Mouse (Mus musculus) neutrophil, adult 5-6 weeks (primary cell): Measurements from ENCODE around the gene Ankk1. TPM values are rescaled to one million over a fixed set of nuclear protein-coding genes. Genes with fewer than 3 reads are reported as not detected.

Experiments
- ATAC-seq: fragments of 151-379, 151-347 bp; 2 replicates; pipeline ENCODE4 v1.8.0; 2017; ENCODE audit warnings: mild to moderate bottlenecking, moderate TSS enrichment; ENCODE audit not compliant: insufficient number of reproducible peaks, poor library complexity, low FRiP score, severe bottlenecking; ENCODE audit errors: extremely low read depth
- total RNA-seq: library from RNA; stranded (forward); fragments of 200-1000 nt; gene quantifications from 2 replicates; pipeline ENCODE4 v1.2.3, GENCODE M21; 2017

Ankk1 gene
- total RNA-seq: 0.93 TPM in 1 of 2 replicates, not detected in the other

DNA sequence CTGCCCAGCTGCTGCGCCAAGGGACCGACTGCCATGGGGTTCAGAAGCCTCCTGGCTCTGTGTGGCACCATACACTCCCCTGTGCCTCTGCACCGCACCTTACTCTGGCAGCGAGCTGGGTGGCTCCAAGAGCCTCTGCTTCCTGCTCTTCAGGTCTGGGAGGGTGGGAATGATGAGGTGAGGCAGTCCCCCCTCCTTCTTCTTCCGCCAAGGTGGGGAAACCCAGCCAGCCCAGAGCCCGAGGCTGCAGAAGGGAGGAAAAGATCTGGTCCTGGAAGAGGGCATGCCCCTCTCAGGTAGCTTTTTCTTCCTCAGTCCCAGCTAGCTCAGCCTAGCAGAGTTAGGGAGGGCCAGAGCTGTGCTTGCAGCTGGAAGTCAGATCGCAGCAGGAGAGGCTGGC, at the start of gene Ankk1:
Gene Ankk1 (minus strand): TSS at position 101 of the 400 bp plus-strand sequence.
- no peak for ATAC-seq

DNA sequence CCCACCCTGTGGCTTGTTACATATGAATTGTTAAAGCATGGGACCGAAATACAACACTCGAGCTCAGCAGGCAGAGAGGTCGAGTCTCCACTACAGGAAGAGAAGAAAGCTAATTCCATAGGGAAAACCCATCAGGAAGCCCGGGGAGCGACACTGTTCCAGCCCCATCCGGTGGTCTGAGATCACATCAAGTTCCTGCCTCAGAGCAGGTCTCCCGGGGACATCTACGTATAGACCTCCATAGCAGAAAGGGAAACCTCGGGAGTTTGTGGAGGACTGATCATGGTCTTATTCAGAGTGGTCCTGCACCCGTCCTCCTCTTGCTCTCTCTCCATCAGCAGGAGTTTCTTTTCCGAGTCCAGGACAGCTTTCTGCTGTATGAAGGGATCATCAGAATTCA, 45.3 kb upstream of the Ankk1 start:
- no peak for ATAC-seq

- no peak for ATAC-seq
These were observed 44.1 kb upstream of the Ankk1 start for GRCm38 (mm10) chr9:49470946-49471345.

GRCm38 (mm10) chr9:49470006-49470405, 43.2 kb upstream of the Ankk1 start:
- no peak for ATAC-seq

DNA sequence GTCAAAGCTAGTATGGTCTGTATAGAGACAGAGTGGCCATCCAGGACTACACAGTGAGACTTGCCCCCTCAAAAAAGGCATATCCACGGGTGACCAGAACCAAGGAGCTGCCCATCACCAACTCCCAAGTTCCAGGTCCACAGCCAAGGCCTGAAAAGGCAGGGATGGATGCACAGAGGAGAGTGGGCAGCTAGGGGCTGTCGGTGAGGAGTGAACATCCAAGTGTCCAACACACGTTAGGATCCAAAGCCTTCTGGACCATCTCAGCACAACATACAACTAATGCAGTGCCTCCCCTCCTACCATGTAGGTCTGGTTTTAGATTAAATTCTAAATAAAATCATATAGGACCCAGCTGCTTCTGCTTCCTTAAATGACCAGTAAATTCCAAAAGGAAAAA, 29.3 kb upstream of the Ankk1 start:
- no peak for ATAC-seq

DNA sequence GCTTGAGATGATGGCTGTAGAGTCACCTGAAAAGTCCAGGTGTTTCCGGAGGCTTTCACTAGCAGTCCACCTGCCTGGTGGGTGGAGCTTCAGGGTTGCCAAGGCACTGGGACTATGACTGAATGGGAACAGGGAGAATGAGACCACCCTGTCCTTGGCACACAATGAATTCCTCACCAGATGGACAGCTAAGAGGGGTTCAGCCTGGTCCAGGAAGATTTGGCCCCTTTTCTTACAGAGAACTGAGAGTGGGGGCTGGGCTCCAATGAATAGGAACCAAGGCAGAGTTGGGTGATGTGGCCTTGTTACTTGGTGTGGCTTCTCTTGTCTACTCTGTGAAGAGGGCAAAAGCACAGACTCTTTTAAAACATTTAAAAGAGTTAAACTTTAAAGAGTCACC, 25.6 kb upstream of the Ankk1 start:
- no peak for ATAC-seq

DNA sequence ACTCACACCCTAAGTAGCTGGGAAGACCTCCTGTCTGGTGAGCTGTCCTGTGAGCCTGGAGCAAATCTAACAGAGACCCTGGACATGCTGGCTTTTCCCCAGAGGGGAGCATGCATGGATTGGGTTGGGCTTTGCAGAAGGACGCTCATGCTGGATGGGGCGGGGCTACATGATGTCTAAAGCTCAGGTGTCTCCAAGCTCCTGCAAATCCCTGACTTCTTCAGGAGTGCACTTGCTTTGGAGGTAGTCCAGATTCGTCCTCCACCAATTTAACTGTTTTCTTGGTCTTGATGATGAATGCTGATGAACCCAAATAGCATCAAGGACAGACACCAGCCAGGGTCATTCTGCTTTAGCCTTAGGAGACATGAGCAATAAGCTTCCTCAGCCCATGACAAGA, 23.7 kb upstream of the Ankk1 start:
- ATAC-seq: no peak

DNA sequence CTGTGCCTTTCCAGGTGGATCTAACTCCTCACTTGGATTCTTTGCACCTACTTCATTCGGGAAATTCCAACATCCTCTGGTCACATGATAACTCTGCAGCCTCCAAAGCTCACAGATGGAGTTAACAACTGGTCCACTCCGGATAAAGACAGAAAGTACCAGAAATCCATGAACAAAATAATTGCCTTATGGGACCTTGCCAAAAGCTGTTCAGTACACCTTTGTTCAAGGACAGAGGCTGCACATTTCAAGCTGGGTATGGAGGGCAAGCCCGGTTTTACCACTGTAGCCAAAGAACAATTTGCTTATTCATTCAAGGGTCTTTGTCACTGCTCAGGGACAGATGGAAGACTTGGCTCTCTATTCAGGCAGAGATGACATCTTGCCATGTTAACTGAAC, 15.8 kb upstream of the Ankk1 start:
- no peak for ATAC-seq

DNA sequence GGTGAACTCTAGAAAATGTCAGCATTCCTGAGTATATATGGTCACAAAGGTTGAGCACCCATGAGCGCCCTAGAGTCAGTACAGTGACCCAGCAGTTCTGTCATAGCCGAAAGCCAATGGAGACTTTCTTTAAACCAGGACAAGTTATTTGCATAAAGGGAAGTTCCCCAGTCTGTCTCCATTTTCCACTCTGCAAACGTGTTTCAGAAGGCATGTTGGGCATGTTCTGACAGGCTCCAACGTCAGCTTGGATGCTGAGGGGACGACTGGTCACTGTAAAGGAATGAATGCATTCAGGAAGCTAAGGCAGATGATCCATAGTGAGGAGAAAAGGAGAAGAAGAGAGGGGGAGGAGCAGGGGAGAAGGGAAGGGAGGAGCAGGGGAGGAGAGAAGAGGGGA, 657 bp upstream of the Ankk1 start:
- no peak for ATAC-seq

- no peak for ATAC-seq
These were observed 1.2 kb downstream of the Ankk1 start for GRCm38 (mm10) chr9:49425585-49425984.

GRCm38 (mm10) chr9:49423866-49424265, 3.0 kb downstream of the Ankk1 start:
- ATAC-seq: no peak

GRCm38 (mm10) chr9:49410621-49411020, 16.2 kb downstream of the Ankk1 start:
- ATAC-seq: no peak

DNA sequence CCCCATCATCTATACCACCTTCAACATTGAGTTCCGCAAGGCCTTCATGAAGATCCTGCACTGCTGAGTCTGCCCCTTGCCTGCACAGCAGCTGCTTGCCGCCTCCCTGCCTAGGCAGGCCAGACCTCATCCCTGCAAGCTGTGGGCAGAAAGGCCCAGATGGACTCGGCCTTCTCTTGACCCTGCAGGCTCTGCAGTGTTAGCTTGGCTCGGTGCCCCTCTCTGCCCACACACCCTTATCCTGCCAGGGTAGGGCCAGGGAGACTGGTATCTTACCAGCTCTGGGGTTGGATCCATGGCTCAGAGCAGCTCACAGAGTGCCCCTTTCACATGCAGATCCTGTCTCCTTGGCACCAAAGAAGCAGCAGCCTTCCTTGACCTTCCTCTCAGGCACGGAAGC, 19.8 kb downstream of the Ankk1 start:
- no peak for ATAC-seq

GRCm38 (mm10) chr9:49403711-49404110, 23.1 kb downstream of the Ankk1 start:
- ATAC-seq: no peak

DNA sequence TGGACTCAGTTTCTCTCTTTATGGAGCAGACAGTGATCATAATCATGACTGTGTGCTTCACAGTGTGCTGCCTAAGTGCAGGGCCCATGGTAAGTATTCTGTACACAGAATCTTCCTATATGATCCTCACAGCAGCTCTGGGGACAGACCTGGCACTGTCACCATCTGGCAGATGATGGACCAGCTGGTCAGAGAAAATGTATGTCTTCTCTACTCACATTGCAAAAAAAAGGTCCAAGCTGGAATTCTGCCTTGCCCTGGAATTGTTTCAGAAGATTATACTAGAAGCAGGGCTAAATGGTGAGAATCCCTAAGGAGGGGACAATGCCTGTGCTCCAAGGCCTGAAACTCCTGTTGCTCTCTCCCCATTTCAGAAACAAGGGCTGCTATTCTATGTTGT, 30.8 kb downstream of the Ankk1 start:
- no peak for ATAC-seq

GRCm38 (mm10) chr9:49392242-49392641, 34.6 kb downstream of the Ankk1 start:
- ATAC-seq: no peak

DNA sequence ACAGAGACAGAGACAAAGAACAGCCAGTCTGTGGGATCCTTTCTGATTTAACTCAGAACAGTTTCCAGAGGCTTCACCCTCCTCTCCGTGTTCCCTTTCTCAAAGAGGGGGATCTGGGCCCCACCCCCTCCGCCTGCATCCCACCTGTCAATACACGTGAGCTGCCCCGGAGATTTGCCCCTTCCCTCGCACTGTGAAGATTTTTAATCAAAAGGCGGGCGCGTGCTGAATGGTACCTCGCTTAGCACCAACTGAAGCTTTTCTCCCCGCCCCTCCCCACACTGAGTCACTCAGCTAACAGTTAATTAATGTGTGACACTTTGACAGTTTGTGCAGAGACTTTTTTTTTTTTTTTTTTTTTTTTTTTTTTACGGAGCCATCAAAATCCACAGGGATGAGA, 40.7 kb downstream of the Ankk1 start:
- ATAC-seq: no peak

- no peak for ATAC-seq
These were observed 41.5 kb downstream of the Ankk1 start for GRCm38 (mm10) chr9:49385301-49385700.

GRCm38 (mm10) chr9:49384855-49385254, 42.0 kb downstream of the Ankk1 start:
- no peak for ATAC-seq

DNA sequence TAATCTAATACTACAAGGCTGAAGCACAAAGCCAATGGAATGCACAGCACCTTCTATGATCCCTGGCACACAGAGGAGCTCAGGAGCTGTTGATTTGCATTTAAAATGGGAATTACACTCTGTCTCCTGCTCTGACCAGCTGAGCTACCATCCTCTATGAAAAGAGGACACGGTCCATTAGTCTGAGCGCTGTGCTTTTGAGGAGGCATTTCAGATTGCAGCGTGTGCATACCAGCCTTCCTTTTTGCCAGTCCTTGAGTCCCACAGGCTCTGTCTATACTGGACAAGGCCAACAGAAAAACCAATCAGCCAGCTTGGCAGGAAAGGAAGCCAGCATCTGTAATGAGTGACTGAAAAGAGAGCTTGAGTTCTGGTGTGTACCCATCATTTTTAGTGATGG, 42.8 kb downstream of the Ankk1 start:
- no peak for ATAC-seq

DNA sequence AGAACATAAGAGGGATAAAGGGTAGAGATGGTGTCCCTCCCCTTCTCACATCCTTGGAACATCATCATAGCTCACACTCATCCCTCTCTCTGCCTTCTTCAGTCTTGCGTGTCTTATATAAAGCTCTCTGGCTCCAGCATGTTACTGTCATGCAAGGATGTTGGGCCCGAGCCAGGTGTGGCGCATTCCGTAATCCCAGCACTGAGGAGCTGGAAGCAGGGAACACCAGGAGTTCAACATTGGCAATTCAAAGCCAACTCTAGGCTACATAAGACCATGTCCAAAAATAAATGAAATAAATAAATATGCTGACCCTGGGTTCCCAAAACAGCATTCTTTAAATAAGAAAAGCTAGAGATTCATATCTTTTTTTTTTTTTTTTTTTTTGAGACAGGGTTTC, 46.9 kb downstream of the Ankk1 start:
- no peak for ATAC-seq

DNA sequence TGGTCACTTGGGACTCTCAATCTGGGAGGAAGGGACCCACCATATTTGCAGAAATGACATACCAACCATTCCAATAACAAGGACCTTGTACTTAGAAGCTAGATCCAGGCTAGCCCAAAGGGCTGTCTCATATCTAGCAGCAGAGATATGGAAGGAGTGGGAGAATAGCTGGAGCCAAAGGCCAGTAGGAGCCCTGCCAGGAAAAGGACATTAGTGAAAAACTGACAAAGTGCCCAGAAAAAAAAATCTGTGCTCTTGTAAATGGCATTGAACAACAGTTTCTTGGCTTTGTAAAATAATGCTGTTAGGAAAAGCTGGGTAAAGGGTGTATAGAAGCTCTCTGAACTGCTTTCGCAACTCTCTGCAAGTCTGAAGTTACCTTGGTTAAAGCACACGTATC, 52.9 kb downstream of the Ankk1 start:
- no peak for ATAC-seq
